Mouse (Mus musculus) limb, embryonic 13.5 days (tissue): ENCODE data around the gene Ccl4. TPM values are rescaled to one million over a fixed set of nuclear protein-coding genes. Genes with fewer than 3 reads are reported as not detected.

ENCODE experiments used
- ATAC-seq: fragments of 200-750 bp; cut with Nextera tagmentation; 2 replicates; pipeline ENCODE4 v1.8.0; 2017; ENCODE audit warnings: low read depth, moderate number of reproducible peaks, moderate TSS enrichment; ENCODE audit not compliant: low FRiP score
- H3K27ac ChIP-seq: fragments of 300-500 bp; sonication (generic); 2 replicates; pipeline ENCODE4 v1.5.1; 2015; ENCODE audit warnings: inconsistent platforms, mild to moderate bottlenecking, moderate library complexity
- H3K27me3 ChIP-seq: fragments of 300-500 bp; sonication (generic); 2 replicates; pipeline ENCODE4 v1.6.1; 2015; ENCODE audit warnings: mild to moderate bottlenecking, inconsistent platforms
- H3K36me3 ChIP-seq: fragments of 300-500 bp; sonication (generic); 2 replicates; pipeline ENCODE4 v1.6.1; 2015; ENCODE audit warnings: inconsistent platforms, mild to moderate bottlenecking, moderate library complexity
- H3K4me1 ChIP-seq: fragments of 300-500 bp; sonication (generic); 2 replicates; pipeline ENCODE4 v1.6.1; 2015; ENCODE audit warnings: inconsistent platforms
- H3K4me2 ChIP-seq: fragments of 300-500 bp; sonication (generic); replicated peaks from 2 replicates; pipeline ENCODE4 v1.6.1; 2015; ENCODE audit warnings: inconsistent platforms, mild to moderate bottlenecking, moderate library complexity
- H3K4me3 ChIP-seq: fragments of 300-500 bp; sonication (generic); 2 replicates; pipeline ENCODE4 v1.5.1; 2015; ENCODE audit warnings: moderate library complexity, mild to moderate bottlenecking, inconsistent platforms
- H3K9ac ChIP-seq: fragments of 300-500 bp; sonication (generic); 2 replicates; pipeline ENCODE4 v1.6.1; 2015; ENCODE audit warnings: mild to moderate bottlenecking, inconsistent platforms
- H3K9me3 ChIP-seq: fragments of 300-500 bp; sonication (generic); 2 replicates; pipeline ENCODE4 v1.6.1; 2016; ENCODE audit warnings: inconsistent platforms
- WGBS: fragments of 180-500 bp; shearing (Covaris S2); methylation state at CpG from one replicate; pipeline ENCODE4 v1.1.7; 2015; 5-methylcytosine and 5-hydroxymethylcytosine counted together
- polyA plus RNA-seq: library from polyadenylated mRNA; unstranded; fragments of >200 nt; fragmentation: Nextera tagmentation; extraction: Ambion mirVana; gene quantifications from 2 replicates; pipeline ENCODE4 v1.2.1, GENCODE M21; 2015

Gene Ccl4
- polyA plus RNA-seq, 1 experiment from 2014 or later = 1.0 TPM

DNA sequence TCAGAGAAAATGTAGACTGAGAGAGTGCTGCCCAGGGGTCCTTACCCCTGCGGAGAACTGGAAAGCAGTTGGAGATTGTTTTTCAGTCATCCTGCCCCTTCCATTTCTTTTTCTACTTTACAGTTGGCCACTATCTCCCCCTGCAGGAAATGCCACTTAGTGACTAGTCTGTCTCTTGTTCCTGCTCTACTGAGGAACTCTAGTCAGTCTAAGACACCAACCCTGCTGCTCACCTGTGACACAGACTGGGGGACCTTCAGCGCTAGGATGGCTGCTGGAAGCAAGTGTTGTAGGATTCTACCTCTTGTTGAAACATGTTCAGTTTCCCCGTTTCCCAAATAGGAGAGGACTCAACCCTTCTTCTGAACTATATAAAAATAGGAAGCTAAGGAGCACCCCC, 22.9 kb upstream of the Ccl4 start:
- ATAC-seq = no peak
- no peaks in the 10 kb centered on the region for H3K9me3 ChIP-seq
- no peaks in the 10 kb centered on the region for H3K27me3 ChIP-seq
- H3K27ac ChIP-seq = no peak overlapping the region
- H3K36me3 ChIP-seq = no peaks in the 10 kb centered on the region
- no peak overlapping the region for H3K4me2 ChIP-seq
- 61% methylated on average over 3 of the region's 3 CpGs for WGBS
- no peak overlapping the region for H3K9ac ChIP-seq
- no peak overlapping the region for H3K4me3 ChIP-seq
- H3K4me1 ChIP-seq = no peaks in the 10 kb centered on the region

DNA sequence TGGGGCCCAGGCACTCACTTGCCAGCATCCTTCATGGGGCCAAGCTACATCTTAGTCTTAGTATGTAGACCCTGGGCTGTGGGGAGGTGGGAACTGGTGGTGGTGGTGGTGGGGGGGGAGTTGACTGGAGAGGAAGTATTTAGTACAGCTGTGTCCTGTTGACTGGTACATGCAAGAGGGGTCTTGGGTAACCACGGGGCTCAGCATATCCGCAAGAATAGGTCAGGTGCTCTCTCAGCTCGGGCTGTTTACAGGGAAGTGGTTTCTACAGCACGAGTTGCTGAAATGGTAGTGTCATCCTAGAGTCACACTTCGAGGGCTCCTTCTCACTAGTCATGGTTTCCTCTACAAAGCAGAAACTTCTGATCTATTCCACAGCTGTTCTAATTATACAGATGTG, 22.2 kb upstream of the Ccl4 start:
- H3K4me2 ChIP-seq = no peak overlapping the region
- H3K9me3 ChIP-seq = no peaks in the 10 kb centered on the region
- H3K27ac ChIP-seq = no peak overlapping the region
- no peaks in the 10 kb centered on the region for H3K36me3 ChIP-seq
- H3K4me1 ChIP-seq = no peaks in the 10 kb centered on the region
- no peak for ATAC-seq
- 79% methylated on average over 5 of the region's 5 CpGs for WGBS
- H3K4me3 ChIP-seq = no peak overlapping the region
- H3K9ac ChIP-seq = no peak overlapping the region
- H3K27me3 ChIP-seq = no peaks in the 10 kb centered on the region

DNA sequence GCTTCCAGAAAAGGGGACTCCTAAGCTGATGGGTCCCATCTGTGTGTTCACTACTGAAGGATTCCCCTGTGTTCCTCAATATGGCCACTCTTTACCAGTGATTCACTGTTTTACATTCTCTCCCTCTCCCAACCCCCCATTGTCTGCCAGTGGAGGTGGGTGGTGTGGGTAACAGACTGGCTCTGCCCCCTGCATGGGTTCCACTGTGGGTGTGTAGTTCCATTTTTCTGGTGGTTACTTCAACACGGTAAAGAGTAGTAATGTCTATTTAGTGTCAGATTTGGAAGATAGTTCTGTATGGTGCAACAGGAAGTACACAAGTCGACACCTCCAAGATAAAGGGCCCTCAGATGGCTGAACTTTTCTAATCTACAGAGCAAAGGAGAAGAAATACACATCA, 21.2 kb upstream of the Ccl4 start:
- Histone ChIP-seq H3K9ac (no peak overlapping the region), H3K4me2 (no peak overlapping the region), H3K27ac (no peak overlapping the region), H3K27me3 (no peaks in the 10 kb centered on the region), H3K36me3 (no peaks in the 10 kb centered on the region), H3K9me3 (no peaks in the 10 kb centered on the region), H3K4me3 (no peak overlapping the region), H3K4me1 (no peaks in the 10 kb centered on the region)
- no peak for ATAC-seq
- 79% methylated on average over 2 of the region's 2 CpGs for WGBS

DNA sequence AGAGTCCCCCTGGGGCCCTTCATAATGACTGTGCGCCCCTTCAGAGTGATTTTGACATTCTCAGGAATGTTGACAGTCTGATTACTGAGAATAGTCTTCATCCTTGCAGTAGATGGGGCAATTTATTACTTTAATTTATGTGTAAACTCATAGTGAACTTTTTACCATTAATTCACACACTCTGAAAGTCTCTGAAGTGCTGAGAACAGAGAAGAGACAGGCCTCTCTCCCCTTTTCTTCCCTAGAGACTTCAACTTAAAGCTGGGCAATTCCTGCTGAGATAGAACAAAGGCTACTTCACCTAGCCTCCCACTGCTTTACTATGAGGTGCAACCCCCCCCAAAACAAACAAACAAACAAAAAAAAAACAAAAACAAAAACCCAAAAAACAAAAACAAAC, 16.9 kb upstream of the Ccl4 start, which contains the start of gene Rpl9-ps1:
Gene Rpl9-ps1, minus strand, starts transcription at position 101 of the 400 bp plus-strand sequence.
- Histone ChIP-seq H3K4me3 (no peak within 1 kb of the TSS), H3K36me3 (no peaks in the 10 kb centered on the region), H3K4me2 (no peak within 1 kb of the TSS), H3K27ac (no peak within 1 kb of the TSS), H3K9ac (no peak within 1 kb of the TSS), H3K9me3 (no peaks in the 10 kb centered on the region), H3K27me3 (no peaks in the 10 kb centered on the region), H3K4me1 (no peaks in the 10 kb centered on the region)
- 82% methylated on average over 1 of the region's 1 CpGs for WGBS
- no peak for ATAC-seq

DNA sequence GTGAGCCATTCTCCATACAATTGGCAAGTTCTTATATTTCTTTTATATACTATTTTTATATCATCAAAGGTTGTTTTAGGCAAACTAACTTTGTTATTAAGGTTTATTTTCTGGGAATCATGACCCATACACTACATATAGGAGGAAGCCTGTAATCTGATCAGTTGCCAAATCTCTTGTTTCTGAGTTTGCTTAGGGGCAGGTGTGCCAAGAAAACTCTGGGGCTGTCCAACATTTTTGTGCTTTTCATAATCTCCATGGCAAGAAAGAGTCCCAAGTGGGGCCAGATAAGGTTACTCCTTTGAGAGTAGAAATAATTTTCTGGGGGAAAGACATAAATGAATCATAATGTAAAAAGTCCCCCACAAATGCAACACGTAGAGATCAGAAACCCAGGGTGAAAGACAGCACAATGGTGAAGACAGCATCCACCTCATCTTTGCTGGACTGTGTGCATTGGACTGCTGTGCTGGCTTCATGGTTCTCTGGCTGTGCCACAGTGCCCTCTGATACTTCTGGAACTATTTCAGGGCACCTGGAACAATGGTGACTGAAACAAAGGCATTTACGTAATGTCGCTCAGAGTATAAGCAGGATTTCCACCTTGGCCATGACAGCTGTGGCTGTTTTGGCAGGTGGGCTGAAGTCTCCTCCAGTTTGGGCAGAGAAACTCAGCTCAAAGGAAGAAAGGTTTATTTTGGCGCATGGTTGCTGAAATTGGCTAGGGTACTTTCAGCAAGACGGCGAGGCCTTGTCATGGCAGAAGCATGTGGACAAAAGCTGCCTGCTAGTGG, 15.8 kb upstream of the Ccl4 start:
- WGBS = 88% methylated on average over 6 of the region's 6 CpGs
- H3K9me3 ChIP-seq = no peaks in the 10 kb centered on the region
- H3K9ac ChIP-seq = no peak overlapping the region
- no peak overlapping the region for H3K4me3 ChIP-seq
- H3K27ac ChIP-seq = no peak overlapping the region
- H3K27me3 ChIP-seq = no peaks in the 10 kb centered on the region
- H3K4me1 ChIP-seq = no peaks in the 10 kb centered on the region
- no peak for ATAC-seq
- H3K4me2 ChIP-seq = no peak overlapping the region
- no peaks in the 10 kb centered on the region for H3K36me3 ChIP-seq

DNA sequence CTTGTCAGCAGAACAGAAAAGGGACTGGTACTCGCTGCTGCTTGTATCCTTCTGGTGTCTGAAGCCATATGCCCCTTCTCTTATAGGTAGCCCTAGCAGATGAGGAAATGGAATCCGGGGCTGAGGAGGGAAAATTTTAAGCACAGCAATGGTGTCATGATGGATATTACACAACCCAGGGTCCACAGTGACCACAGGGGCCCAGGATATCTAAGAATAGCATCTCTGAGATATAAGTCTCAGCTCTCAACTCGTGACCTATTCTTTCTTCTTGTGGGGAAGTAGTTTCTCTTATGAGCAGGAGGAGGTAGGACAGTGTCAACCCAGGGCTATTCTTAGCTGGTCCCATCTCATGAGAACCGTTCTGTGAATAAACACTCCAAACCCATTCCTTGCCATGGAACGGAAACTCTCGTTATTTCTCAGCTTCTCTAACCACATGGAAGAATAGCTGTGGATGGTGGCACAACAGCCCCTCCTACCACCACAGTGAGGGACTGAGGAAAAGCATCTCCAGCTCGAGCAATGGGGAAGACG, 13.0 kb upstream of the Ccl4 start, which contains the start of gene Ccl3:
Gene Ccl3, minus strand, starts transcription at position 51 of the 537 bp plus-strand sequence.
- H3K4me2 ChIP-seq = no peak within 1 kb of the TSS
- H3K27me3 ChIP-seq = no peaks in the 10 kb centered on the region
- ATAC-seq = no peak
- H3K9ac ChIP-seq = no peak within 1 kb of the TSS
- H3K4me3 ChIP-seq = no peak within 1 kb of the TSS
- no peak within 1 kb of the TSS for H3K27ac ChIP-seq
- no peaks in the 10 kb centered on the region for H3K9me3 ChIP-seq
- no peaks in the 10 kb centered on the region for H3K4me1 ChIP-seq
- 79% methylated on average over 8 of the region's 8 CpGs for WGBS
- H3K36me3 ChIP-seq = no peaks in the 10 kb centered on the region

DNA sequence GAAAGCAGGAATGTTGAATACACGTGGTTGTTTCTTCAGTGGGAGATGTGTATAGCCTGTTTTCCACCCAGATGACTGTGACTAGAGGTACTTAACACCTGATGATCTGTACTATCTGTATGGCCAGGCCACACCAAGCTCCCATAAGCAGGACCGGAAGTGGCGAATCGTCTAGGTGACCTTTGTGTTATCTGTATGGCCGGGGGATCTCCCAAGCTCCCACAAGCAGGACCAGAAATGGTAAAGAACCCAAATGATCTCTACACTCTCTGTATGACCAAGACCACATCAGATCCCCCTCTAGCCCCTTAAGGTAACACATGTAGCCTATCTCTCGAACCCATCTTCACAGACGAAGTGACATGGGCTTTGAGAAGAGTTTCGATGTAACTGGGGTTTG, 7.8 kb upstream of the Ccl4 start:
- no peak overlapping the region for H3K4me3 ChIP-seq
- 87% methylated on average over 8 of the region's 8 CpGs for WGBS
- no peak overlapping the region for H3K9ac ChIP-seq
- no peak for ATAC-seq
- no peaks in the 10 kb centered on the region for H3K4me1 ChIP-seq
- H3K4me2 ChIP-seq = no peak overlapping the region
- H3K27ac ChIP-seq = no peak overlapping the region
- no peaks in the 10 kb centered on the region for H3K36me3 ChIP-seq
- H3K9me3 ChIP-seq = no peaks in the 10 kb centered on the region
- no peaks in the 10 kb centered on the region for H3K27me3 ChIP-seq

DNA sequence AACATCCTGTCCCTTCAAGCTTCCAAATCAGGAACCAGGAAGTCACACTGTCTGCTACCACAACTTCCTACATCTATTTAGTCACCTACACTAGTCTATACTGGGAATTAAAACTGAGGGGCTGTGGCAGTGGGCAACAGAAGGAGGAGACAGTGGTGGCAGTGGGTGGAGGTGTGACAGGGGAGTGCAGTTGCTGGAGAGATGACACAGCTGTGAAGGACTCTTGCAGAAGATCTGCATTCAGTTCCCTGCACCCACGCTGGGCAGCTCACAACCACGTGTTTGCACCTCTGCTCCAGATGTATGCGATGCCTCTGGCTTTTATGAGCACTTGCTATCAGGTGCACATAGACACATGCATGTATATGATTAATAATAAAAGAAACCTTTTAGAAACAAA, 4.9 kb upstream of the Ccl4 start:
- no peaks in the 10 kb centered on the region for H3K27me3 ChIP-seq
- H3K4me2 ChIP-seq = no peak overlapping the region
- WGBS = 73% methylated on average over 3 of the region's 3 CpGs
- no peak overlapping the region for H3K27ac ChIP-seq
- no peaks in the 10 kb centered on the region for H3K36me3 ChIP-seq
- no peak overlapping the region for H3K4me3 ChIP-seq
- H3K9ac ChIP-seq = no peak overlapping the region
- no peaks in the 10 kb centered on the region for H3K4me1 ChIP-seq
- ATAC-seq = no peak
- no peaks in the 10 kb centered on the region for H3K9me3 ChIP-seq

DNA sequence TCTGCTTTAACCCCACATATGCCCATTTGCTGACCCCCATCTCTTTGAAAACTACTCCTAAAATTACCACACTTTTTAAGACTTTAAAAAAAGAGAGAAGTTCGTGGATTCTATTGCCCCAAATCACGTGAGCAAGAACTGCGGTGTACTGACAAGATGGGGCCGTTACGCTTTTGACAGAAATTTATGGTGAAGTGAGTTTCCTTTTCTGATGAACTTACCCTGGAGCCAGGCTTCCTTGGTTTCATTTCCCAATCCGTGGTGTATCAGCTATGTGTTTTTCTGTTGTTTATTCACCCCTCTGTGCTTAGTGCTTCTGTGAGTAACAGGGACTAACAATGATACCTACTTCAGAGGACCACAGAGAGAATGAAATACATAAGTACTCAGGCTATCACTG, 3.6 kb upstream of the Ccl4 start:
- H3K4me1 ChIP-seq = no peaks in the 10 kb centered on the region
- H3K4me2 ChIP-seq = no peak overlapping the region
- ATAC-seq = no peak
- H3K36me3 ChIP-seq = no peaks in the 10 kb centered on the region
- H3K9ac ChIP-seq = no peak overlapping the region
- WGBS = 71% methylated on average over 6 of the region's 6 CpGs
- no peaks in the 10 kb centered on the region for H3K27me3 ChIP-seq
- no peak overlapping the region for H3K27ac ChIP-seq
- H3K4me3 ChIP-seq = no peak overlapping the region
- no peaks in the 10 kb centered on the region for H3K9me3 ChIP-seq

DNA sequence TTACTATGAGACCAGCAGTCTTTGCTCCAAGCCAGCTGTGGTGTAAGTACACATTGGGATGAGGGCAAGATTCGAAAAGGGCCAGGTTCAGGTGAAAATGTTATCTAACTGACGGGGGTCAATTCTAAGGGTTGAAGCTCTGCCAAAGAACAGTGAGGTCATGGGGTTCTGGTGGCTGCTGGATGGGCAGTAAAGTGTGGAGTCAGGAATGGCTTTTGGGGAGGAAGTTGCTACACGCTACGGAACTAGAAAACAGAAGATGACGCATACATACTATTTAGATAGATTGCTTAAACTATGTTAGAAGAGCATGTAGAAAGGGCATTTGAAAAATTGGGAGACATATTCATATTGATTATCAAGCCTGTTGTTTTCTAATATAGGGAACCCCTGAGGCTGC, 1.1 kb downstream of the Ccl4 start:
- Histone ChIP-seq H3K9ac (no peak overlapping the region), H3K4me3 (no peak overlapping the region), H3K27me3 (no peaks in the 10 kb centered on the region), H3K9me3 (no peaks in the 10 kb centered on the region), H3K4me2 (no peak overlapping the region), H3K4me1 (no peaks in the 10 kb centered on the region), H3K36me3 (no peaks in the 10 kb centered on the region), H3K27ac (no peak overlapping the region)
- WGBS = 73% methylated on average over 5 of the region's 5 CpGs
- ATAC-seq = no peak

DNA sequence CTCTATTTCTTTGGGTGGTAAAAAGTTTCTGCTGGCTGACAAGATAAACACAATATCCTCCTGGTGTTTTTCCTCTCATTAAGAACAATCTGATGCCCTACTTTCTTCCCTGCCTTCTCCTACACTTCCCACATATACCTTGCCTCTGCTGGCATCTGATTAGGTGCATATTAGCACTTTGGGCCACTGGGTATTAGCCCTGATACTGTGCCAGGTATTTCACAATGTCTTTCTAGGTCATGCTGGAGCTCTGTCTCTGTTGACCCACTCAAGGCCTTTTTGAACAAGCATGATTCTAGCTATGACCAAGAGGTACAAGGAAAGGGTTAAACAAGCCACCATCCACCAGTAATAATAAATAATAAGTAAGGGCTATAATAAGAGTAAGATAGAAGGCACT, 9.4 kb downstream of the Ccl4 start:
- no peaks in the 10 kb centered on the region for H3K9me3 ChIP-seq
- no peak overlapping the region for H3K9ac ChIP-seq
- H3K36me3 ChIP-seq = no peaks in the 10 kb centered on the region
- no peak overlapping the region for H3K4me2 ChIP-seq
- no peak for ATAC-seq
- H3K4me3 ChIP-seq = no peak overlapping the region
- no peaks in the 10 kb centered on the region for H3K4me1 ChIP-seq
- H3K27ac ChIP-seq = no peak overlapping the region
- no peaks in the 10 kb centered on the region for H3K27me3 ChIP-seq

DNA sequence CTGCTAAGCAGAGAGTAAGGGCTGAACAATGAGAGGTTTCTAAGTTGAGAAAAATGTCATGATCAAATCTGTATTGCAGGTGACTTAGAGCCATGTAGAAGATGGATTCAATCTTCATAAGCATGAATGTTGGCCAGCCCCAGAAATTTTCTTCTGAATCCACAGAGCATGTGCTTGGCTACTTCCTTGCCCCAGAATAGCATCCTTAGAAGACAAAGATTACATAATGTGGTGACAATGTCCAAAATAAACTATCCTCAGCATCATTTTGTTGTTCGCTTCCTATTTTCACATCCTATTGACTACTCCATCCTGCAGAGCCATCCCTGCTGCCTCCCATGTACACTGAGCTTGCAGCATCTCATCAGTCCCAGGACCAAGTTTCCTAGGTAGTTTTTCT, 13.3 kb downstream of the Ccl4 start:
- 88% methylated on average over 1 of the region's 1 CpGs for WGBS

DNA sequence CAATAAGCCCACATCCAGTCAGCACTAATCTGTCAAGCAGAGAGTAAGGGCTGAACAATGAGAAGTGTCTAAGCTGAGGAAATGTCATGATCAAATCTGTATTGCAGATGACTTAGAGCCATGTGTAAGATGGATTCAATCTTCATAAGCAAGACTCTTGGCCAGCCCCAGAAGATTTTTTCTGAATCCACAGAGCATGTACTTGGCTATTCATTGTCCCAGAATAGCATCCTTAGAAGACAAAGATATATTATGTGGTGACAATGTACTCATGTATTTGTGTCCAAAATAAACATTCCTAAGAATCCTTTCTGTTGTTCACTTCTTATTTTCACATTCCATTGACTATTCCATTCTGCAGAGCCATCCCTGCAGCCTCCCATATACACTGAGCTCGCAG, 27.5 kb downstream of the Ccl4 start:
- Histone ChIP-seq H3K9me3 (no peaks in the 10 kb centered on the region), H3K4me2 (no peak overlapping the region), H3K9ac (no peak overlapping the region), H3K4me3 (no peak overlapping the region), H3K36me3 (no peaks in the 10 kb centered on the region), H3K4me1 (no peaks in the 10 kb centered on the region), H3K27me3 (no peaks in the 10 kb centered on the region), H3K27ac (no peak overlapping the region)
- WGBS = 78% methylated on average over 1 of the region's 1 CpGs
- ATAC-seq = no peak

More for the DNA sequence above, 13.3 kb downstream of the Ccl4 start:
- ATAC-seq = no peak
- Histone ChIP-seq H3K9ac (no peak overlapping the region), H3K27ac (no peak overlapping the region), H3K36me3 (no peaks in the 10 kb centered on the region), H3K4me3 (no peak overlapping the region), H3K9me3 (no peaks in the 10 kb centered on the region), H3K27me3 (no peaks in the 10 kb centered on the region), H3K4me1 (no peaks in the 10 kb centered on the region), H3K4me2 (no peak overlapping the region)
